Mouse (Mus musculus) midbrain, embryonic 16.5 days (tissue): ENCODE results near the gene Serpina1f. TPM values are rescaled to one million over a fixed set of nuclear protein-coding genes. Genes with fewer than 3 reads are reported as not detected.
"Not testable (repeated sequence)": the region's sequence is repeated elsewhere in the genome, so short reads cannot be mapped to it uniquely, and the experiment has no call there.

Experiments
- ATAC-seq: fragments of 200-750 bp; cut with Nextera tagmentation; 2 replicates; pipeline ENCODE4 v1.8.0; 2017; ENCODE audit warnings: moderate TSS enrichment
- H3K27ac ChIP-seq: fragments of 300-500 bp; sonication (generic); 2 replicates; pipeline ENCODE4 v1.5.1; 2014; ENCODE audit warnings: mild to moderate bottlenecking, low read length, mixed read lengths
- H3K27me3 ChIP-seq: fragments of 300-500 bp; sonication (generic); 2 replicates; pipeline ENCODE4 v1.6.1; 2014; ENCODE audit warnings: low read depth, low read length, mixed read lengths; ENCODE audit not compliant: control insufficient read depth, insufficient read depth
- H3K36me3 ChIP-seq: fragments of 300-500 bp; sonication (generic); 2 replicates; pipeline ENCODE4 v1.6.1; 2014; ENCODE audit warnings: mild to moderate bottlenecking, low read length, moderate library complexity, mixed read lengths; ENCODE audit not compliant: control insufficient read depth, insufficient read depth
- H3K4me1 ChIP-seq: fragments of 300-500 bp; sonication (generic); 2 replicates; pipeline ENCODE4 v1.6.1; 2014; ENCODE audit warnings: mild to moderate bottlenecking, low read length, mixed read lengths; ENCODE audit not compliant: control insufficient read depth, insufficient read depth
- H3K4me2 ChIP-seq: fragments of 300-500 bp; sonication (generic); 2 replicates; pipeline ENCODE4 v1.6.1; 2014; ENCODE audit warnings: mild to moderate bottlenecking, low read length, mixed read lengths
- H3K4me3 ChIP-seq: fragments of 300-500 bp; sonication (generic); 2 replicates; pipeline ENCODE4 v1.5.1; 2014; ENCODE audit warnings: low read depth, mild to moderate bottlenecking, low read length, moderate library complexity, mixed read lengths
- H3K9ac ChIP-seq: fragments of 300-500 bp; sonication (generic); 2 replicates; pipeline ENCODE4 v1.6.1; 2014; ENCODE audit warnings: low read depth, low read length, mixed read lengths
- H3K9me3 ChIP-seq: fragments of 300-500 bp; sonication (generic); replicated peaks from 2 replicates; pipeline ENCODE4 v1.6.1; 2014; ENCODE audit warnings: mild to moderate bottlenecking, low read length, mixed read lengths; ENCODE audit not compliant: control insufficient read depth, poor library complexity, severe bottlenecking
- WGBS: fragments of 180-500 bp; shearing (Covaris S2); extraction: QIAGEN DNeasy Blood & Tissue Kit; methylation state at CpG from one replicate; pipeline ENCODE4 v1.1.7; 2014; 5-methylcytosine and 5-hydroxymethylcytosine counted together
- polyA plus RNA-seq: library from polyadenylated mRNA; unstranded; fragments of >200 nt; fragmentation: Nextera tagmentation; extraction: Ambion mirVana; gene quantifications from 2 replicates; pipeline ENCODE4 v1.2.1, GENCODE M21; 2015

Gene Serpina1f
- polyA plus RNA-seq, 1 experiment from 2014 or later, result not detected

DNA sequence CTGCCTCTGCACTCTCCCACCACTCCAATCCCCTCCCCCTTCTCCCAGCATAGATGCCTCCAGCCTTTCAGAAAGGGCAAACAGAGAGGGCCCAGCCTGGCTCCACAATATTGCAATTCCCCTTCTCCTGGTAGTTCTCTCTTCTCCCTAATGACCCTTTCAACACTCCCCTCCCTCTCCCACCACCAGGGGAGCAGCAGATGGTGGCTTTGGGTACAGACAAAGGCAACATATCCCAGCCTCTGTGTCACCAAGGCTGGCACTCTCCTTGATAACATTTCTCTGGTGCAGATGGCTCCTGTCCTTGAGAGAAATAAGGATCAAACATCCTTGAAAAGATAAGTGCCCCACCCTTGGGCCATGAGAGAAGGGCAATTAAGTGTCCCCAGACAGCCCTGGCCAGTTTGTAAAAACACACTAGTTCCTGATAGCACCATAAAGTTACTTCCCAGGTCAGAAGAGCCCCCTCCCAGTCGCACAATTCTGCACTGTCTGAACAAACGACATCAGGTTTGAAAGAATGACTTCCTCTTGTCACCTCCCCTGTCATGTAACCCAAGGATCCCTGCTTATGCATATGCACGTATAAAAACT is 7.0 kb downstream of the Serpina1f start:
- no peak for ATAC-seq
- Histone ChIP-seq H3K4me3 (no peak overlapping the region), H3K27me3 (no peaks in the 10 kb centered on the region), H3K36me3 (no peaks in the 10 kb centered on the region), H3K27ac (no peak overlapping the region), H3K4me1 (no peaks in the 10 kb centered on the region), H3K9me3 (no peaks in the 10 kb centered on the region), H3K9ac (no peak overlapping the region), H3K4me2 (no peak overlapping the region)
- WGBS, result 69% methylated on average over 3 of the region's 3 CpGs

DNA sequence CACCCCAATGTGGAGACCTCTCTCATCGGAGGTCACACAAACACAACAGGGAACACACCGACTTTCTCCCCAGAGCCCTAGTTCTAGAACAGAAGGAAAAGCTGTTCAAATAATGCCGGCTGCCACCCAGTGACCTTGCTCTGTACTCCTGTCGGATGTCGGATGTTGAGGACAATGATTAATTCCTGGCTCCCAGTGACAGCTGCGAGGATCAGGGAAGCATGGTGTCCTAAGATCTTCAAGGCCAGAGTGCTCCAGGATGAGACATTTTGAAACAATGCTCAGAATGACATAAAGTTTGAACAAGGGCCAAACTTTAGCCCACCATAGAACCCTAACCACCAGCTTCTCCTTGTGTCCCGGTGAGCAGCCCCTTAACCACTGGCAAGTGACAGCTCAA is 8.3 kb downstream of the Serpina1f start:
- no peaks in the 10 kb centered on the region for H3K4me1 ChIP-seq
- no peak overlapping the region for H3K9ac ChIP-seq
- H3K36me3 ChIP-seq, result no peaks in the 10 kb centered on the region
- ATAC-seq, result no peak
- no peak overlapping the region for H3K4me3 ChIP-seq
- WGBS, result 63% methylated on average over 7 of the region's 7 CpGs
- no peak overlapping the region for H3K27ac ChIP-seq
- H3K27me3 ChIP-seq, result no peaks in the 10 kb centered on the region
- no peaks in the 10 kb centered on the region for H3K9me3 ChIP-seq
- H3K4me2 ChIP-seq, result no peak overlapping the region

DNA sequence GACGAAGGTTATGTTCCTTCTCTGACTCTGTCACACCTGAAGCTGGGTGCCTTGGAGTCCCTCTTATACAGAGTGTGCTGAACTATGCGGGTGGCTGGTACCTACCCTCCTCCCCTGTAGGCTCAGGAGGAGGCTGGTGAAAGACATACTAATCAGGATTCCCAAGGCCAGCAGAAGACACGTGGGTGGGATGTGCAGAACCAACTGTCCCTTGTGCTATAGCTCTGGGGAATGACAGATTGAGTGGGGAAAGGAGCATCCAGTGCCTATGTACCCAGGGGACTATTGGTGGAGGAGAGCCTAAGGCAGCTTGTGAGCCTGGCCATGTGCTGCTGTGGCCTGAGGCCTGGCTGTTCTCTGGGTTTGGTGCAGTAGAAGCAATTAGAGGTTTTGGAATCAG is 9.3 kb downstream of the Serpina1f start:
- no peak overlapping the region for H3K9ac ChIP-seq
- H3K36me3 ChIP-seq, result no peaks in the 10 kb centered on the region
- no peaks in the 10 kb centered on the region for H3K4me1 ChIP-seq
- no peak for ATAC-seq
- no peak overlapping the region for H3K27ac ChIP-seq
- H3K4me2 ChIP-seq, result no peak overlapping the region
- 75% methylated on average over 3 of the region's 3 CpGs for WGBS
- no peaks in the 10 kb centered on the region for H3K27me3 ChIP-seq
- no peak overlapping the region for H3K4me3 ChIP-seq
- no peaks in the 10 kb centered on the region for H3K9me3 ChIP-seq

DNA sequence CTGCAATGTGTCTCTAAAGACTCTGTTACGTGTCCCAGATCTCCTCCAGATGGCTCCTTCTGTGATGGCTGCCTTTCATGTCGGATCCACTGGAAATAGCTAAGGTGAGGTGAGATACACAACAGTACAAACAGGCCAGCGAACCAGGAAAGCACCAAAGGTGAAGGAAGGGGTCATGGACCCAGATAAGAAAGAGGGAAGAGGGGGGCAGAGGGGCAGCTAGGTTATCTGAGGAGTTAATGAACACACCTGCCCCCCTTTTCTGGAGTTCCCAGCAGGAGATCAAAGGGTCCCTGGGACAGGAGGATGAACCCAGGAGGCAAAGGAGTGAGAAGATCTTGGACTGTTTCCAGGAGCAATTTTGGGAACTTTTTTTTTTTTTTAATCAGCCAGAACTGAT is 9.9 kb downstream of the Serpina1f start:
- no peak for ATAC-seq
- no peak overlapping the region for H3K9ac ChIP-seq
- 83% methylated on average over 3 of the region's 3 CpGs for WGBS
- no peaks in the 10 kb centered on the region for H3K4me1 ChIP-seq
- no peaks in the 10 kb centered on the region for H3K9me3 ChIP-seq
- no peaks in the 10 kb centered on the region for H3K36me3 ChIP-seq
- H3K27ac ChIP-seq, result no peak overlapping the region
- no peaks in the 10 kb centered on the region for H3K27me3 ChIP-seq
- H3K4me3 ChIP-seq, result no peak overlapping the region
- no peak overlapping the region for H3K4me2 ChIP-seq

DNA sequence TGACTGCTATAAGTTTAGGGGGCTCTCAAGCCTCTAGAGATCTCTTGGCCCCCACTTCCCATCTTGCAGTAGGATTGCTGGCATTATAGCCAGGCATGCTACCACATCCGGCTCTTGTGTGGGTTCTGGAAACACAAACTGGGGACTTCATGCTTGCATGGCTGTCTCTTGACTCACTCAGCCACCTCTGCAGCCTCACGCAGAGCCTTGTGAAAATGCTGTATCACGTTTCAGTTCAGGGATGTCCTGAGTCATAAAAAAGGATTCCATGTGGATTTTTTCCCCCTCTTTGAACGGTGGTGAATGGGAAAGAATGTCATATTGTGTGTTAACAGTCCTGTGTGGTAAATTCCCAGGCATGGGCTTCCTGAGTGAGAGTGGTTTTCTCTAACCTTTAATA is 11.6 kb downstream of the Serpina1f start:
- no peaks in the 10 kb centered on the region for H3K36me3 ChIP-seq
- no peaks in the 10 kb centered on the region for H3K9me3 ChIP-seq
- WGBS, result 75% methylated on average over 4 of the region's 4 CpGs
- no peak overlapping the region for H3K9ac ChIP-seq
- no peaks in the 10 kb centered on the region for H3K27me3 ChIP-seq
- no peak overlapping the region for H3K4me3 ChIP-seq
- H3K4me1 ChIP-seq, result no peaks in the 10 kb centered on the region
- H3K27ac ChIP-seq, result no peak overlapping the region
- ATAC-seq, result no peak
- H3K4me2 ChIP-seq, result no peak overlapping the region

DNA sequence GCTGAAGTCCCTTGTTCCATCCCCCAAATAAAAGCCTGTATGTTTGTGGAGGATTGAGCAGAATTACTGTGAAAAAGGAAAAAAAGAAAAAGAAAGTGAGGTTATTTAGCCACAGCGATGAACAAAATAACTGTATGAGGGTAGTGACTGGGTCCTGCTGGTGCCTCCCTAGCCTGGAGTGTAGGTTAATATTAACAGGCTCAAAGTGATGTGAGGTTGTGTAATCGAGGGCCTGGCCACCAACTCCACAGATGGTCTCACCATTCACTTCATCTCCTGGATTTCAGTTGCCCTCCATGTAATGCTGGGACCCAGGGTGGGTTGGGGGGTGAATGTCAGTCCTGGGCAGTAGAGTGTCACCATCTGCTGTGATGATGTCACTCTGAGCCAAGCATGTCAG is 13.6 kb downstream of the Serpina1f start:
- 80% methylated on average over 2 of the region's 2 CpGs for WGBS

DNA sequence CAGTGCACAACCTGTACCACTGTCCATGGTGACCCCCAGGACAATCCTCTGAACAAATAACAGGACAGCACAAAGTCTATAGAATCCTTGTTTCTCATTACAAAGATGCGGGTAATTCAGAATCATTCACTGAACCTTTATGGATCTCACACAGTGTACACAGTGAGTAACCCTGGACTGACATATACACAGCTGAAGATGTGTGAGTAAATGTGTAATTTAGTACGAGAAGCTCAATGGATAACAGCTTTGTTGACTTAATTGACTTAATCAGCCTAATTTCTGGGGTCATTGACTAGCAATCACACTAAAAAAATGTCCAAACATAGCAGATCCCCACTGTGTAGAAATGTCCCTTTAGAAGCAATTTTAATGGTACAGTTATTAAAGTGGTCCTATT is 14.2 kb downstream of the Serpina1f start:
- no peak for ATAC-seq
- Histone ChIP-seq H3K27ac (no peak overlapping the region), H3K36me3 (no peaks in the 10 kb centered on the region), H3K9me3 (no peaks in the 10 kb centered on the region), H3K4me1 (no peaks in the 10 kb centered on the region), H3K4me3 (no peak overlapping the region), H3K4me2 (no peak overlapping the region), H3K27me3 (no peaks in the 10 kb centered on the region), H3K9ac (no peak overlapping the region)
- WGBS, result 75% methylated on average over 2 of the region's 2 CpGs

More for the DNA sequence above, 13.6 kb downstream of the Serpina1f start:
- H3K9me3 ChIP-seq, result no peaks in the 10 kb centered on the region
- no peak overlapping the region for H3K4me3 ChIP-seq
- H3K27me3 ChIP-seq, result no peaks in the 10 kb centered on the region
- no peak for ATAC-seq
- no peak overlapping the region for H3K27ac ChIP-seq
- H3K9ac ChIP-seq, result no peak overlapping the region
- H3K4me1 ChIP-seq, result no peaks in the 10 kb centered on the region
- H3K36me3 ChIP-seq, result no peaks in the 10 kb centered on the region
- no peak overlapping the region for H3K4me2 ChIP-seq

DNA sequence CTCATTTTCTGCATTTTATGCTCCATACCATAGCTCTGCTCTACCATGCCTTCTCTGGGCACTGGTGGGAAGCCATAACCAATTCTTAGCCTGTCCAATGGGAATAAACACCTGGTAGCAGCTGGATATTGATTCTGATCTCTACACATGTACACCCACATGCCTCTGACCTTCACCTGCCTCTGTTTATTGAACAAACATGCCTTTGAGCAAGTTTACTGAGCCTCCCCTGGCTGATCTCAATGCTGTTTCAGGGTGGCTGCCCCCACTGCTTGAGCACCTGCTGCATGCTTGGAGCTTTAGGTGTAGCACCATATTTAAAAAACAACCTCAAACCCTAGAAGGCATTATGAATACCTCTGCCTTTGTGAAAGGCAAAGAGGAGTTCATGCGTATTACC is 15.5 kb downstream of the Serpina1f start:
- H3K27me3 ChIP-seq, H3K27ac ChIP-seq, H3K4me1 ChIP-seq, H3K4me2 ChIP-seq, H3K36me3 ChIP-seq, H3K9me3 ChIP-seq, H3K9ac ChIP-seq, H3K4me3 ChIP-seq, ATAC-seq: not testable (repeated sequence)
- WGBS, result 95% methylated on average over 1 of the region's 1 CpGs

DNA sequence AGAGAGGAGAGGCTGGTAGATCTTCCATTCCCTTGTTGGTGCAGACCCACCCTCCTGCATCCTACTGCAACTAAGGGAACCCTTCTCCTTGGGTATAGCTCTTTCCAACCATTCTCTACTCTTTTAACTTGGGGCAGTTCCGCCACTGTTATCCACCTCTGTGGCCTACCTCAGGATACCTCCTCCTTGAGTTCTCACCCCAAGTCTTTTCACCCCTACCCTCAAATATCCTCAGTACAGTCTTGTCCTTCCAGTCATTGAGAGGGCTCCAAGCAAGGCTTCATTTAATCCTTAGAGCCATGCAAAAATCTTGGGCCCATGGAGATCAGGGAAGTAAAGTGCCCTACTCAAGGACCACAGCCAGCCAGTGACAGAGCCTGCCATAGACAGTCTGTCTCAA is 19.3 kb downstream of the Serpina1f start, which contains the start of gene Serpina16:
TSS of gene Serpina16 (minus strand) at position 101 of the 400 bp plus-strand sequence.
- H3K4me1 ChIP-seq, result no peaks in the 10 kb centered on the region
- H3K27ac ChIP-seq, result no peak within 1 kb of the TSS
- H3K36me3 ChIP-seq, result no peaks in the 10 kb centered on the region
- no peak within 1 kb of the TSS for H3K4me2 ChIP-seq
- no peaks in the 10 kb centered on the region for H3K9me3 ChIP-seq
- no peak for ATAC-seq
- H3K4me3 ChIP-seq, result no peak within 1 kb of the TSS
- H3K9ac ChIP-seq, result no peak within 1 kb of the TSS
- WGBS, result 100% methylated on average over 1 of the region's 1 CpGs
- no peaks in the 10 kb centered on the region for H3K27me3 ChIP-seq
